Mouse (Mus musculus) hematopoietic stem cell, adult 5-6 weeks (primary cell): ENCODE data around the gene Mustn1. TPM values are rescaled to one million over a fixed set of nuclear protein-coding genes. Genes with fewer than 3 reads are reported as not detected.

Experiments
- ATAC-seq, 2 experiments: fragments of 125-278 bp in 1 of 2; replicated peaks in 1 of 2; 2 replicates each; pipeline ENCODE4 v1.8.0; 2016 to 2017; ENCODE audit warnings: inconsistent platforms in 2 of 2, mild to moderate bottlenecking in 2 of 2, moderate number of reproducible peaks in 2 of 2, low read depth in 1 of 2, moderate TSS enrichment in 1 of 2; ENCODE audit not compliant: low FRiP score in 2 of 2, poor library complexity in 2 of 2, severe bottlenecking in 2 of 2, insufficient read depth in 1 of 2, low TSS enrichment in 1 of 2
- total RNA-seq: library from RNA; stranded (forward); fragments of 172-1452, 232-1000 nt; gene quantifications from 2 replicates; pipeline ENCODE4 v1.2.3, GENCODE M21; 2017

Mustn1 gene
- total RNA-seq, 1 experiment from 2014 or later = not detected

DNA sequence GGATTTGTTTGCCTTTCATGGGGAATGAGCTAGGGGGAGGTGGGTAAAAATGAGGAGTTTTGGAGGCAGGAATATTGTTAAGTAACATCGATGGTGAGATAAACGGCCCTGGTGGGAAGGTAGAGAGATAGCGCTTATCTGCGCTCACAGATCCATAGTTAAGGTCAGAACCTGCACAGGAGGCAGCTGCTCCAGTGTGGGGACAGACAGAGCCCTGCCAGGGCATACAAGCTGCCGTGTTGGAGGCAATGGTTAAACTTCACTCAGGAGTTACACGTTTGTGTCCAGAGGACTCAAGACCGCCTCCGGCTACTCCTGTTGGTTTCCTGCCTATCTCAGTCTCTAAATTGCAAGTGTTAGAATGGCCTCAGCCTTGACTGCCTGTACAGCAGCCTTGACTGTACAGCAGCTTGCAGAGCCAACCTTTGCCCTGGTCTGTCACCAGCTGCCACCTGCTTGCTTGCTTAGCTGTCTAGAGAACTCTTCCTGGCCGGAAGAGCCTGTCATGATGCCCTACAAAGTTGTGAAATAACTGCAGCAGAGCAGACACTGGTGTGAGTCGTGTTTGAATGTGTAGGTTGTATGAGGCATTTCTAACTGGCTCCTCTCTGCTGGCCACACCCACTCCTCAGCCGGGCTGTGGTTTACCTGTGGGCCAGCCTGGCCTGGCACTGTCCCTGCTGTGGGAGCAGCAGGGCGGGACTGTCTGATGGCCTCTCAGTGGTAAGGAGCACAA is 3.7 kb upstream of the Mustn1 start:
- peak in 1 of 2 experiments; percentile 39; a peak in 1 of 4 replicates for ATAC-seq

DNA sequence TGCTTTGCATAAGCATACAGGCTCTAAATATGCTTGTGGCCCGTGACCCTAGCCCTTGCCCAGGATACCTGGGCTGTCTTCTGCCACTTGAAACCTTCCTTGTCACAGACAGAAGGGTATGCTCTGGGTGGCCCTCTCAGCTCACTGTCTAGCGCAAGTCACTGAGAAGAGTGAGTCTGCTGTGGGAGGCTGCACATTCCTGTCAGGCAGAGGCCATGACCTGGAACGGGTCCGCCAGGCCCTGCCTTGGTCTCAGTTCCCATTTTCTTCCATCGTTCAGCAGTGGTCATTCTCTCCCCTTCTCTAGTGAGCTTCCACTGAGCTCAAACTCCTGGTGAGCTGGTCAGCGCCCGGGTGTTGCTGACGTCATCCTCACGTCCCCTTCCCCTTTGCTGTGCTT is 3.0 kb upstream of the Mustn1 start:
- ATAC-seq = no peak

DNA sequence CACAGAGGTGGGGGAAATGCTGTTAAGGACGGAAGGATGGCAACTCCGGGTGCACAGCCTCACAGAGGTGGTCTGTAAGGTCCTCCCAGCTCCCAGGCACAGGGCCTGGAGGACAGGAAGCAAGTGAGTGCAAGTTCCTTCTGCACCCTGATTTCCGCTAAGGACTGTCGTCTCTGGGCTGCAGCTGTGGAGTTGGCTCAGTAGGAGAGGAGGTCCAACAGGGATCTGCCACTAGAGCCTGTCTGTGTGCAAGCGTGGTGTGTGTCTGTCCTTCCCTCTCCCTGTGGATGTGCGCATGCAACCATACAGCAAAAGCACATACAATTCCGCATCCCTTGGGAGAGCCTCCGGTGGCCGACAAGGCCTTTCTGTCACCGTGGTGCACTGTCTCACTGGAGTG is 2.5 kb upstream of the Mustn1 start:
- ATAC-seq = no peak

DNA sequence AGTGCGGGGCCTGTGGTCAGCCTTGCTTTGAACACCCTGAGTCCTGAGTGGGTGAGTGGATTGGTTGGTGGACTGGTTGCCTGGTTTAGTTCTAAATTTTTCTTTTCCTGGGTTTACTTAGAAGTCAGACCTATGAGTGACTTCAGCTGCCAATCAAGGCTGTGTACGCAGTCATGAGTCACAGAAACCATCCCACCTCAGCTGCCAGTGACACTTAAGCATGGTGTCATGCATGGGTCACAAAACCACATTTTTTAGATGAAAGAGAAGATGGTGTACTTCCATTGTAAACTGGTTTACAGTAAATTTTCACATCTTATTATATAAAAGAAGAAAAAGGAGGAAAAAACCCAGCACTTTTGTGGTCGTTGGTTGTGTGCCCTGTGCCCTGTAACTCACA is 1.2 kb upstream of the Mustn1 start:
- ATAC-seq = no peak

DNA sequence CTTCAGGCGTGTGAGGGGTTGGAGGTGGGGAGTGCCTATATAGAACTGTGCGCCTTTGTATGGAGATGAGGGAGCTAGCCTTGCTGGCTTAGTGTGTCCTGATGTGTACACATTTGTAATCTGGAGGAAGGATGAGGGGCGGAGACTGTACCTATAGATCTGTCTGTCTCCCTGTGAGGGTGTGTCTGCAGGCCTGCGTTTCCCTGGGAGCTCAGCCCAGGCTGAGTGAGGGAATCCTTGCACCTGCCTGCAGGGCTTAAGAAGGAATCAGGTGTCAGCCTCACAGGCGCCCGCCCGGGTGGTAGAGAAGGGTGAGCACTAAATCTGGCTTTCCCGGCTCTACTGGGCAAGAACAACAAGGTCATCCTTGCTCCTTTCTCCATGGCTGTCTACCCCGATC is 794 bp downstream of the Mustn1 start:
- ATAC-seq = no peak

DNA sequence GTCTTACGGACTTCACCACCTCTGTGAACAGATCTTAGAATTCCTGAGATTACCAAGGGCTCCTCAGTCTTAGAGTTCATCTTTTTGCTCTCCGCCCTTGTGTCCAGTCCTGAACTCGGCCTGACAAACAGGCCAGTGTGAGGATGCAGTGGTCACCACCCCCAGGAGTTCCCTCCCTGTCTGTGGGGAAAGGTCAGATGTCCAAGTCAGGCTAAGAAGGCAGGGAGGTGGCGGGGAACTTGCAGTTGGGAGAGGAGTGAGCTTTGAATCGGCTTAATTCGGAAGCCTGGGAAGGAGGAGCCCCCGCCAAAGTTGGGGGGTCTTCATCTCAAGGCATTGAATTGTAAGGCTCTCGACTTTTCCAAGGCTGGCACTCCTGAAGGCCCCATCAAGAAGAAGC is 1.3 kb downstream of the Mustn1 start:
- ATAC-seq = no peak

DNA sequence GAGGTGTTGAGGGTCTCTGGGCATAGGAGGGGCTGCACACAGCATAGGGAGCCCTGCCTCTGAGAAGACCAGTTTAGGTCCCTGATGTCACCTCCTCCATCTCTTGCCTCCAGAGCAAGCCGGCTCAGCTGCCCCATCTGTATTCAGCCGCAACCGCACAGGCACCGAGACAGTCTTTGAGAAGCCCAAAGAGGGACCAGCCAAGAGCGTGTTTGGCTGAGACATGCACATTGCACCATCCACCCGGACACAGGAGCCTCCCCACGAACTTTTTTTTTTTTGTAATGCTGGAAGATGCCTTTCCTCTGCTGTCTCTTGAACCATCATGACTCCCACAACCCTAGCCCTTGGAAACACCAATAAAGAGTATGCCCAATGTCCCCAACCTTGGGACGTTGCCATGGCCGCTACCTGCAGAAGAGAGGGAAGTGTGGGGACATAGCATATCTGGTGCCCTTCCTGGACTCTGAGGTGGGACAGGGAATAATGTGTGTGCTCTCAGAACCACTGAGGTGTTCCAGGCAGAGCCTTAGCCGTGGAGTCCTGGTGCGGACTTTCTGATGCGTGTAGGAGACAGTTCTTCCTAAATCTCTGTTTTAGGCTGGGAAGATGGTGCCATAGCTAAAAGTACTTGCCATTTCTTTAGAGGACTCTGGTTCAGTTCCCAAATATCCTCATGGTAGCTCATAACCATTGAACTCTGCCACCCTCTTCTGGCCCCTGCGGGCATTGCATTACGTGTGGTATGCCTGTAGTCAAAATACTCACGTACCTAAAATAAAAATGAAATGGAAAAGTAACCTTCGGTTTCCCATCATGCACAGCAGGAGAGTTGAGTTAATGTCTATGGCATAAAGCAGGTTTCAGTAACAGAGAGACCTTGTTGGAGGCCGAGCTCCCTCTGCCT is 2.1 kb downstream of the Mustn1 start:
- ATAC-seq = peak; percentile 71 to 75

DNA sequence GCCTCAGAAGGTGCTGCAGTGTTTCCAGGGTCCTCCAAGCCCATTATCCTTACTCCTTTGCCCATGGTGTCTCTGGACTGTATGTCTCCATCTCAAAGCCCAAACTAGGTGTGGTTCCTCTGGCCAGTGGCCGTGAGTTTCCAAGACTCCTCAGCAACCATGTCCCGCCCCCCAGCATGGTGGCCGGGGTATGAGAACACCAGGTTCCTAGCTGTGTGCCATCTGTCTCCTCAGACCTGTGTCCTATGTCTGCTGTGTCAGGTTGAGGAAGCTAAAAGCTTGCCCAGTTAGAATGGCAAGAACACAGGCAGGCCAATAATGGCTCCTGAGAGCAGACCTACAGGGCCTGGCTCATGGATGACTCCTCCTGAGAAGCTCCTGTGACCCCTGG is 2.7 kb downstream of the Mustn1 start:
- ATAC-seq = 0 out of 4 replicates have a peak, but pooled peaks of 1 of the 2 experiments have one; percentile 15

DNA sequence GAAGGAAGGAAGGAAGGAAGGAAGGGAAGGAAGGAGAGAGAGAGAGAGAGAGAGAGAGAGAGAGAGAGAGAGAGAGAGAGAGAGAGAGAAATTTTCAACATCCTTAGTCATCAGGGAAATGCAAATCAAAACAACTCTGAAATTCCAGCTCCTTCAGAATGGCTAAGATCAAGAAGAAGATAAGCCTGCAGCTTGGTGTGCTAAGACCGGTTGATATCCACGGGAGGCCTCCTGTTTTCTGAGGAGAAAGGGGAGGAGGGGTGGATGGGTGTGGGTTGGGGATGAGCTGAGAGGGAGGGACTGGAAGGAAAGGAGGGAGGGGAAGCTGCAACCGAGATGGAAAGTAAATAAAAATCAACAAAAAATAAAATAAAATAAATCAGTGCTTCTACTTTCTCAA is 6.3 kb downstream of the Mustn1 start:
- no peak for ATAC-seq

DNA sequence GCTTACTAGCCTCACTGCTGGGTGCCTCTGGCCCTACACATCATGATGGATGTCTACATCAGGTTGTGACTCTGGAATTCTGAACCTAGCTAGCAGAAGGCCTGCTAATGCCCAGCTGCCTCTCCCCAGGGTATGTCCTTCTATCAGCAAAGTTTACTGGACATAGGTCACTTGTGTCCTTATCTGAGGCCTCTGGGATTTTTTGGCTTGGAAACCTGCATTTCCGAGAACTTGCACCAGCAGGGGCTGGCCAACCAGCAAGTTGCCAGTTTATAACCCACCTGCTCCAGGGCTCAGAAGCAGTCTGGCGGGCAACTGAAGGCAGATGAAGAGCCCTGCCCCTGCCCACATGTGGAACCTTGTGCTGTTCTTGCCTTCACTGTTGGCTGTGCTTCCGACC is 7.2 kb downstream of the Mustn1 start, which contains the start of gene Itih4:
Gene Itih4 (plus strand): TSS at position 273 of the 400 bp plus-strand sequence.
- ATAC-seq = no peak

DNA sequence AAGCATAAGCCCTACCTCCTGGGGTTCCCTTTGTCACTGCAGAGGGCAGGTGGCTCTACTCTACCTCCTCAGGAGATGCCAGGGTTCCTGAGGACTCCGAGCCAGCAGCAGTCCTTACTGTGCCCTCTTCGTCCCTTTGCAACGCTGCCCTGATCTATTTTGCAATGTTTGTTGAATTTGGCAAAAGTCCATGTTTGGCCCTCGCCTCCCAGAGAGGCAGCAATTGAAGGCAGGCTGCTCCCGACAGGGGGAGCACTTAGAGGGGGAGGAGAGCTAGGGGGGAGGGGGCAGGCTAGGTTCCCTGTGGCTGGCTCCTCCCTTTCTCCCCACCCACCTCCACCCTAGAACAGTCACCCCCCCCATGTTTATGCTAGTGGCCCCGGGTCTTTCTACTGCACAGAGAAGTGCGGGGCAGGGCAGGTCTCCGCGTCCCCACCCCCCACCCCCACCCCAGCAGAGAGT is 9.3 kb downstream of the Mustn1 start:
- 0 out of 4 replicates have a peak, but pooled peaks have one; percentile 11 to 42 for ATAC-seq

DNA sequence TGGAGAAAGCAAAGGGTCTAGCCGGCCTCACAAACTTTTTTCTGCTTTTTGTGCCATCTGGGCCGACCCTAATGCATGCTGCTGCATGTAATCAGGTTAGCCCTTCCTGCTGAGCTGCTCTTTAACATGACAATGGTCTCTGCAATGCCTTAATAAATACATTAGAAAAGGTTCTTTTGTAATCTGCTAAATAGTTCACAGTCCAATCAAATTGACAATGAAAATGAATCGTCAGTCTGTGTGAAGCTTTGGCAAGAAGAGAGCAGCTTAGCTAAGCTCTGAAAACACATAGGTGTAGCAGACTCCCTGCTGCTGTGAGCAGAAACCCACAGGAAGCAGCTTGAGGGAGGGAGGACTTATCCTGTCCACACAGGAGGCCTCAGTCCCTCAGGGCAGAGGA is 21.0 kb downstream of the Mustn1 start:
- no peak for ATAC-seq

DNA sequence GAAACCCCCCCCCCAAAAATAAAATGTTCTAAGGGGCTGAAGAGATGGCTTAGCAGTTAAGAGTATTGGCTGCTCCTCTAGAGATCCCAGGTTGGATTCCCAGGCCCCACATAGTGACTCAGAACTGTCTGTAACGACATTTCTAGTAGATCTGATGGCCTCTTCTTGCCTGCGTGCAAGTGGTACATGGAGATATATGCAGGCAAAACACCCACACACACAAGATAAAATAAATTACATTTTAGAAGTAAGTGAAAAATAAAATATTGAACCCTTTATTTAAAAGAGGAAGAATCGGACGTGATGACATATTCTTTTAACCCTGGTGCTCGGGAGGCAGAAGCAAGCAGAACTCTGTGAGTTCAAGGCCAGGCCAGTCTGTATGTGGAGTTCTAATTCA is 23.6 kb downstream of the Mustn1 start:
- no peak for ATAC-seq

DNA sequence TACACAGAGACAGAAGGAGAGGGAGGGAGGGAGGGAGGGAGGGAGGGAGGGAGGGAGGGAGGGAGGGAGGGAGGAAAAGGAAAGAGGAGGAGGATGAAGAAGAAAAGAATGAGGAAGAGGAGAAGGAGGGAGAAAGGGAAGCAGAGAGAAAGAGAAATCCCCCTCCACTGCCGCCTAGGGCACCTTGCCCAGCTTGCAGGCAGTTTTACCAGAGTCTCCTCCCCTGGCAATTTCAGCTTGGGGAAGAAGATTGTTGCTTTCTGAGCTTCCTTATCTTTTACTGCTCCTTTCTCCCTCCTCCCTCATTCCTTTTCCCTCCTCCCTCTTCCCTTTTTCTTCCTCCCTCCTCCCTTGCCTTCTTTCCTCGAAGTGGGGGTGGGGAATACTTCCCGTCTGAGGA is 24.0 kb downstream of the Mustn1 start:
- no peak for ATAC-seq

DNA sequence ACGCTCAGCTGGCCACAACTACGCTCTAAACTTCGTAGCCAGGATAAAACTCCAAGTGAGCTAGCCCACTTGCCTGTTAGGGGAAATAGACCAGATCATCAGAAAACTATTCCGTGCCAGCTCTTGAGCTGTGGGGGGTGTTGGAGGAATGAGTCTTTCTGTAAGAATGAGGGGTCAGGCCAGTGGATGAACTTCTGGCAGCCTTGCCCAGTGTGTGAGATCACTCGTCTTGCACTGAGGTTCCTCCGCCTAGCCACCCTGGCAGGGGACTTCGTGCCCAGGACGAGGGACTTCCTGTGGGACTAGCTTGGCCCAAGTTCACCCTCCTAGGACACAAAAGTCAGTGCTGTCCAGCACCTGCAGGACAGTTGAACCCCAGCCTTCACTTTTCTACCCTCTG is 25.3 kb downstream of the Mustn1 start:
- no peak for ATAC-seq

DNA sequence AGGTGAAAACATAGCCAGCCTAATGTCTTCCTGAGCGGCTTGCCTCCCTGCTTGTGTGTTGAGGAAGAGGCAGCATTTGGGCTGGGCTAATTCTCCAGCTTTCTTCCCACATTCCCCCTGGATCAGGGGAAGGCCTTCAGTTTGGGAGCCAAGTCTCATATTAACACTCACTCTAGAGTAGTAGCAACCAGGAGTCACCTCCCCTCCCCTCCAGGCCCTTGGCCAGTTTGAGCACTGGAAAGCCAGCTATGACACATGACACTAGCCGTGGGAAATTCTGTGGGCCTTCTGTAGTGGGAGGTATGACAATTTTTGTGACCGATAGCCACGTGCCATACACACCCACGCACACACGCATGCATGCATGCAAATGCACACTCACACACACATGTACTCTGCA is 27.0 kb downstream of the Mustn1 start:
- no peak for ATAC-seq

DNA sequence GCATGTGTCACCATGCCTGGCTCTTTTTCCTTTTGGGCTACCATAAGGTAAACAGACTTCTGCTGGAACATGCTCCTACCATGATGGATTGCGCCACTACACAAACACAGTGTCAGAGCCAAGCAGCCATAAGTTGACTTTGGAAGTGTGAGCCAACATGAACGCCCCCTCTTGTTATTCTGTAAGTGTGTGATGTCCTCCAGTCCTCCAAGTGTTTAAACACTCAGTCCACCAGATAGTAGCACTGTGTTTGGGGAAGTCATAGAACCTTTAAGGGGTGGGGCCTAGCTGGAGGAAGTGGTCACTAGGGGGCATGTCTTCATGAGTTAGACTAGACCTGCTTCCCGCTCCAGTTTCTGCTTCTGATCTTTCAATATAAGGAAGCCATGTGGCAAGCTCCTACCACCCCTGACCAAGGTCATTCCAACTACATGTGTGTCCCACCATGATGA is 28.8 kb downstream of the Mustn1 start:
- peak; percentile 76 to 83; a peak in 3 of 4 replicates for ATAC-seq

DNA sequence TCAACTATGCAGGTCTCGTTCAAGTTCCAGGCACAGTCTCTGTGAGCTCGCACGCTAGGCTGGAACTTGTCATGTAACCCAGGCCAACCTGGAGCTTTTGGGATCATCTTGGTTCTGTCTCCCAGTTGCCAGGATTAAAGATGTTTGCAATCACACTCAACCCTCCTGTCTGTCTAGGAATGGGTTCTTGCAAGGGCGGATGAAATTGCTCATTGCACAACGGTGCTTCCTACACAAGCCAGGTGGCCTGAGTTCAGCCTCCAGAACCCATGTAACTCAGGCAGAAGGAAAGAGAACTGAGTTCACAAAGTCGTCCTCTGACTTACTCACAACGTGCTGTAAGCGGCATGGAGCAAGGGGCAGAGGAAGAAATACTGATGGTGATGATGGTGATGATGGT is 32.1 kb downstream of the Mustn1 start:
- ATAC-seq = no peak
